Mouse (Mus musculus): ENCODE measurements around the gene Atp11a. TPM values are rescaled to one million over a fixed set of nuclear protein-coding genes. Genes with fewer than 3 reads are reported as not detected.

Atp11a gene
- polyA plus RNA-seq, 1 experiment from 2014 or later, result 10.3 TPM

- Histone ChIP-seq H3K9me3 (replicated peaks; ENCODE audit: control insufficient read depth, low read length, poor library complexity, severe bottlenecking) (no peaks in the 10 kb centered on the region), H3K27me3 (ENCODE audit: control insufficient read depth, insufficient read depth, low read depth, low read length) (no peaks in the 10 kb centered on the region), H3K36me3 (ENCODE audit: control insufficient read depth, insufficient read depth, low read length) (peaks cover 3% of the 10 kb centered on the region), H3K9ac (ENCODE audit: low read depth, low read length) (no peak overlapping the region), H3K4me1 (ENCODE audit: control insufficient read depth, insufficient read depth, low read length) (no peaks in the 10 kb centered on the region; the same call in 1 of the 2 replicates), H3K4me3 (ENCODE audit: low read depth, low read length) (no peak overlapping the region), H3K27ac (ENCODE audit: low read length) (no peak overlapping the region), H3K4me2 (ENCODE audit: low read length) (no peak overlapping the region)
- WGBS, result 46% methylated on average over 6 of the region's 6 CpGs
- ATAC-seq, result no peak
Measured at GRCm38 (mm10) chr8:12811231-12811630, 54.4 kb downstream of the Atp11a start.

GRCm38 (mm10) chr8:12816412-12816811 lies 59.6 kb downstream of the Atp11a start:
- no peaks in the 10 kb centered on the region for H3K4me1 ChIP-seq (ENCODE audit: control insufficient read depth, insufficient read depth, low read length)
- H3K9ac ChIP-seq (ENCODE audit: low read depth, low read length), result no peak overlapping the region
- H3K27ac ChIP-seq (ENCODE audit: low read length), result no peak overlapping the region
- H3K4me3 ChIP-seq (ENCODE audit: low read depth, low read length), result no peak overlapping the region
- 71% methylated on average over 6 of the region's 6 CpGs for WGBS
- ATAC-seq, result no peak
- no peak overlapping the region for H3K4me2 ChIP-seq (ENCODE audit: low read length)
- H3K36me3 ChIP-seq (ENCODE audit: control insufficient read depth, insufficient read depth, low read length), result peaks cover 7% of the 10 kb centered on the region
- no peaks in the 10 kb centered on the region for H3K9me3 ChIP-seq (replicated peaks; ENCODE audit: control insufficient read depth, low read length, poor library complexity, severe bottlenecking)
- no peaks in the 10 kb centered on the region for H3K27me3 ChIP-seq (ENCODE audit: control insufficient read depth, insufficient read depth, low read depth, low read length)

GRCm38 (mm10) chr8:12822892-12823291 lies 66.1 kb downstream of the Atp11a start:
- H3K4me3 ChIP-seq (ENCODE audit: low read depth, low read length), result no peak overlapping the region
- H3K36me3 ChIP-seq (ENCODE audit: control insufficient read depth, insufficient read depth, low read length), result peaks cover 22% of the 10 kb centered on the region
- H3K9me3 ChIP-seq (replicated peaks; ENCODE audit: control insufficient read depth, low read length, poor library complexity, severe bottlenecking), result no peaks in the 10 kb centered on the region
- H3K4me2 ChIP-seq (ENCODE audit: low read length), result no peak overlapping the region
- H3K9ac ChIP-seq (ENCODE audit: low read depth, low read length), result no peak overlapping the region
- ATAC-seq, result no peak
- H3K27ac ChIP-seq (ENCODE audit: low read length), result no peak overlapping the region
- no peaks in the 10 kb centered on the region for H3K4me1 ChIP-seq (ENCODE audit: control insufficient read depth, insufficient read depth, low read length)
- 88% methylated on average over 7 of the region's 7 CpGs for WGBS
- no peaks in the 10 kb centered on the region for H3K27me3 ChIP-seq (ENCODE audit: control insufficient read depth, insufficient read depth, low read depth, low read length)

- H3K27ac ChIP-seq (ENCODE audit: low read length), result no peak overlapping the region
- peaks cover 24% of the 10 kb centered on the region for H3K36me3 ChIP-seq (ENCODE audit: control insufficient read depth, insufficient read depth, low read length)
- no peak overlapping the region for H3K9ac ChIP-seq (ENCODE audit: low read depth, low read length)
- H3K4me3 ChIP-seq (ENCODE audit: low read depth, low read length), result no peak overlapping the region
- WGBS, result 61% methylated on average over 10 of the region's 10 CpGs
- H3K27me3 ChIP-seq (ENCODE audit: control insufficient read depth, insufficient read depth, low read depth, low read length), result no peaks in the 10 kb centered on the region
- no peaks in the 10 kb centered on the region for H3K4me1 ChIP-seq (ENCODE audit: control insufficient read depth, insufficient read depth, low read length)
- no peaks in the 10 kb centered on the region for H3K9me3 ChIP-seq (replicated peaks; ENCODE audit: control insufficient read depth, low read length, poor library complexity, severe bottlenecking)
- no peak overlapping the region for H3K4me2 ChIP-seq (ENCODE audit: low read length)
- no peak for ATAC-seq
Measured at GRCm38 (mm10) chr8:12824562-12824961, 67.7 kb downstream of the Atp11a start.

GRCm38 (mm10) chr8:12825236-12825635 lies 68.4 kb downstream of the Atp11a start:
- no peak overlapping the region for H3K27ac ChIP-seq (ENCODE audit: low read length)
- H3K4me3 ChIP-seq (ENCODE audit: low read depth, low read length), result no peak overlapping the region
- ATAC-seq, result no peak
- H3K9me3 ChIP-seq (replicated peaks; ENCODE audit: control insufficient read depth, low read length, poor library complexity, severe bottlenecking), result no peaks in the 10 kb centered on the region
- no peak overlapping the region for H3K4me2 ChIP-seq (ENCODE audit: low read length)
- no peaks in the 10 kb centered on the region for H3K4me1 ChIP-seq (ENCODE audit: control insufficient read depth, insufficient read depth, low read length)
- H3K27me3 ChIP-seq (ENCODE audit: control insufficient read depth, insufficient read depth, low read depth, low read length), result no peaks in the 10 kb centered on the region
- WGBS, result 71% methylated on average over 6 of the region's 6 CpGs
- no peak overlapping the region for H3K9ac ChIP-seq (ENCODE audit: low read depth, low read length)
- peaks cover 24% of the 10 kb centered on the region for H3K36me3 ChIP-seq (ENCODE audit: control insufficient read depth, insufficient read depth, low read length)

DNA sequence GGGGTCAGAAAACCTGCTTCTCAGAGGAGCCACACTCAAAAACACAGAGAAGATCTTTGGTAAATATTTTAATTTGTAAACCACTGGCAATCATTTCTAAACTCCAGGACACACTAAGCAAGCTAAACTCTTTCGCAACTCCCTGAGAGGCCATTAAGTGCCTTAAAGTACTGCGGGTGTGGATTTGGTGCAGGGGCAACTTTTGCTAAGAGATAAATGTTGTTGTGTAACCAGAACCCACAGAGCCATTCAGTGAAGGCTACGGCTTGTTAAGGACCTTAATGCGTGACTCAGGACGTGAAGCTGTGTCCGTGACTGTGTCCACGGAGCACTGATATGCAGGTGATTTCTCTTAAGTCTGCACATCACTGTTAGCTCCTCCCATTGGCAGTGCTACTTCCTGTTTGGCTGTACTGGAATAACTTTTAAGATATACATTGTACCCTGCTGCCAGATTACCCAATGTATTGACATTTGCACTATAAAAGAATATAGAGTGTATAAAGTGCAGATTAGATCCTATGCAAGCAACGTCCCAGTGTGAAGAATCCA lies 68.9 kb downstream of the Atp11a start:
- H3K36me3 ChIP-seq (ENCODE audit: control insufficient read depth, insufficient read depth, low read length), result peaks cover 24% of the 10 kb centered on the region
- H3K9me3 ChIP-seq (replicated peaks; ENCODE audit: control insufficient read depth, low read length, poor library complexity, severe bottlenecking), result no peaks in the 10 kb centered on the region
- H3K4me1 ChIP-seq (ENCODE audit: control insufficient read depth, insufficient read depth, low read length), result no peaks in the 10 kb centered on the region
- no peak overlapping the region for H3K4me3 ChIP-seq (ENCODE audit: low read depth, low read length)
- ATAC-seq, result no peak
- no peak overlapping the region for H3K9ac ChIP-seq (ENCODE audit: low read depth, low read length)
- WGBS, result 84% methylated on average over 8 of the region's 8 CpGs
- no peak overlapping the region for H3K27ac ChIP-seq (ENCODE audit: low read length)
- H3K4me2 ChIP-seq (ENCODE audit: low read length), result no peak overlapping the region
- H3K27me3 ChIP-seq (ENCODE audit: control insufficient read depth, insufficient read depth, low read depth, low read length), result no peaks in the 10 kb centered on the region

DNA sequence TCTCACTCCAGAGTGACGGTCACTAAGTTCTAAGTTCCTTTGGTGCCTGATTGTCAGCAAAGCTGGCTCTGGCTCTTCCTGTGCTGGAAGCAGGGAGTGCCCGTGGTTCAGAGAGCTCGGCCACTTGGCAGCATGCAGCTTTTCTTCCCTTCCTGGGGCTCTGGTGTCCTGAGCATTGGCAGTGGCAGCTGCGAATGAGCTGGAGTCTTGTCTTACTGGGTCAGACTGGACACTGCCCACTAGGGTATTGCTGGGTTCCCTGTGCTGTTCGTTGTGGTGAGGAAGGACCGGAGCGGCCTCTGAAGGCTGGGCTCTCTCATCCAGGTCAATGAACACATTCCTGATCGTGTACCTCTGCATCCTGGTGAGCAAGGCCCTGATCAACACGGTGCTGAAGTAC lies 70.3 kb downstream of the Atp11a start:
- Histone ChIP-seq H3K27ac (ENCODE audit: low read length) (no peak overlapping the region), H3K4me2 (ENCODE audit: low read length) (no peak overlapping the region), H3K9me3 (replicated peaks; ENCODE audit: control insufficient read depth, low read length, poor library complexity, severe bottlenecking) (no peaks in the 10 kb centered on the region), H3K9ac (ENCODE audit: low read depth, low read length) (no peak overlapping the region), H3K36me3 (ENCODE audit: control insufficient read depth, insufficient read depth, low read length) (peaks cover 23% of the 10 kb centered on the region), H3K4me3 (ENCODE audit: low read depth, low read length) (no peak overlapping the region), H3K27me3 (ENCODE audit: control insufficient read depth, insufficient read depth, low read depth, low read length) (no peaks in the 10 kb centered on the region), H3K4me1 (ENCODE audit: control insufficient read depth, insufficient read depth, low read length) (peaks cover 7% of the 10 kb centered on the region)
- WGBS, result 92% methylated on average over 9 of the region's 9 CpGs
- ATAC-seq, result no peak

DNA sequence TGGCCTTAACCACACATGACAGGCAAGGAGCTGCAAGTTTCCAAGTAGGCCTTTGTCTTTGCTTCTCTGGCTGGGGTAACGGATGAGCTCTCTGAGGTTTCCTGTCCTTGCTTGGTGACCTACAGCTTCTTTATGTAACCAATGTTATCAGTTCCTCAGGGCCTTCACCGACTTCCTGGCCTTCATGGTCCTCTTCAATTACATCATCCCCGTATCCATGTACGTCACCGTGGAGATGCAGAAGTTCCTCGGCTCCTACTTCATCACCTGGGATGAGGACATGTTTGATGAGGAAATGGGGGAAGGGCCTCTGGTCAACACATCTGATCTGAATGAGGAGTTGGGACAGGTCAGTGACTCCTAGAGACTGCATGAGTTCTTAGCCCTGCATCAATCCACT lies 71.5 kb downstream of the Atp11a start:
- Histone ChIP-seq H3K27me3 (ENCODE audit: control insufficient read depth, insufficient read depth, low read depth, low read length) (no peaks in the 10 kb centered on the region), H3K9ac (ENCODE audit: low read depth, low read length) (no peak overlapping the region)

DNA sequence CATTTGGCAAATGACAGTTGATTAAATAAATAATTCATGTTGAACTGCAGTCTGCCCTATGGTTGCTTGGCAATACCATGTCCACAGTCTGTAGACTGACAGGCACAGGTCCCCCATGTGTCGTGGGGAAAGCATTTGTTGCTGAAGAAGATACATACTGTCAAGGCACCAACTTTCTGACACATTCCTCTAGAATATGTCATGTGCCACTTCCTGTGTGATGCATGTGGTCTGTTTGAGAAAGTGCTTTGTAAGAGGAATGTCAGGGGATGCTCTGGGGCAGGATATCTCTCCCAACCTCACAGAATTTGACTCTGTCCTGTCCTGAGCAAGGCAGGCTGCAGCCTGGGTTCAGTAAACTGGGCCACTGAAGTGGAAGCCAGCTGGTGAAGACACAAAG lies 72.6 kb downstream of the Atp11a start:
- WGBS, result 65% methylated on average over 1 of the region's 1 CpGs
- Histone ChIP-seq H3K36me3 (ENCODE audit: control insufficient read depth, insufficient read depth, low read length) (peaks cover 14% of the 10 kb centered on the region), H3K9ac (ENCODE audit: low read depth, low read length) (no peak overlapping the region)

More for the DNA sequence above, 71.5 kb downstream of the Atp11a start:
- 90% methylated on average over 6 of the region's 6 CpGs for WGBS
- Histone ChIP-seq H3K4me1 (ENCODE audit: control insufficient read depth, insufficient read depth, low read length) (peaks cover 11% of the 10 kb centered on the region), H3K4me2 (ENCODE audit: low read length) (no peak overlapping the region), H3K4me3 (ENCODE audit: low read depth, low read length) (no peak overlapping the region), H3K9me3 (replicated peaks; ENCODE audit: control insufficient read depth, low read length, poor library complexity, severe bottlenecking) (no peaks in the 10 kb centered on the region), H3K27ac (ENCODE audit: low read length) (no peak overlapping the region), H3K36me3 (ENCODE audit: control insufficient read depth, insufficient read depth, low read length) (peaks cover 13% of the 10 kb centered on the region)
- ATAC-seq, result no peak

More for the DNA sequence above, 72.6 kb downstream of the Atp11a start:
- H3K4me2 ChIP-seq (ENCODE audit: low read length), result no peak overlapping the region
- peaks cover 11% of the 10 kb centered on the region for H3K4me1 ChIP-seq (ENCODE audit: control insufficient read depth, insufficient read depth, low read length)
- no peaks in the 10 kb centered on the region for H3K9me3 ChIP-seq (replicated peaks; ENCODE audit: control insufficient read depth, low read length, poor library complexity, severe bottlenecking)
- no peak for ATAC-seq
- no peak overlapping the region for H3K4me3 ChIP-seq (ENCODE audit: low read depth, low read length)
- no peak overlapping the region for H3K27ac ChIP-seq (ENCODE audit: low read length)
- H3K27me3 ChIP-seq (ENCODE audit: control insufficient read depth, insufficient read depth, low read depth, low read length), result no peaks in the 10 kb centered on the region
